Mouse (Mus musculus) stomach, embryonic 14.5 days (tissue): Measurements from ENCODE around the gene Cry1. TPM values are rescaled to one million over a fixed set of nuclear protein-coding genes. Genes with fewer than 3 reads are reported as not detected.

Experiments
- ATAC-seq: fragments of 200-750 bp; cut with Nextera tagmentation; 2 replicates; pipeline ENCODE4 v1.8.0; 2017; ENCODE audit warnings: low read depth, moderate TSS enrichment; ENCODE audit not compliant: insufficient number of reproducible peaks, insufficient read depth, low FRiP score
- H3K27ac ChIP-seq: fragments of 300-500 bp; sonication (generic); 2 replicates; pipeline ENCODE4 v1.5.1; 2014; ENCODE audit warnings: mild to moderate bottlenecking, low read length, moderate library complexity, mixed read lengths
- H3K27me3 ChIP-seq: fragments of 300-500 bp; sonication (generic); 2 replicates; pipeline ENCODE4 v1.6.1; 2014; ENCODE audit warnings: low read length, control low read depth, mixed read lengths; ENCODE audit not compliant: control insufficient read depth, insufficient read depth
- H3K36me3 ChIP-seq: fragments of 300-500 bp; sonication (generic); 2 replicates; pipeline ENCODE4 v1.6.1; 2014; ENCODE audit warnings: mild to moderate bottlenecking, control low read depth, low read length, moderate library complexity, mixed read lengths; ENCODE audit not compliant: control insufficient read depth, insufficient read depth
- H3K4me1 ChIP-seq: fragments of 300-500 bp; sonication (generic); 2 replicates; pipeline ENCODE4 v1.6.1; 2014; ENCODE audit warnings: low read length, control low read depth, mixed read lengths; ENCODE audit not compliant: control insufficient read depth, insufficient read depth
- H3K4me2 ChIP-seq: fragments of 300-500 bp; sonication (generic); replicated peaks from 2 replicates; pipeline ENCODE4 v1.6.1; 2014; ENCODE audit warnings: low read depth, low read length, control low read depth
- H3K4me3 ChIP-seq: fragments of 300-500 bp; sonication (generic); 2 replicates; pipeline ENCODE4 v1.5.1; 2014; ENCODE audit warnings: low read depth, low read length, control low read depth
- H3K9ac ChIP-seq: fragments of 300-500 bp; sonication (generic); replicated peaks from 2 replicates; pipeline ENCODE4 v1.6.1; 2014; ENCODE audit warnings: low read depth, mild to moderate bottlenecking, control low read depth, low read length, moderate library complexity, mixed read lengths
- H3K9me3 ChIP-seq: fragments of 300-500 bp; sonication (generic); 2 replicates; pipeline ENCODE4 v1.6.1; 2016; ENCODE audit warnings: low read depth, low read length, control low read depth; ENCODE audit not compliant: control insufficient read depth
- WGBS: fragments of 180-500 bp; shearing (Covaris S2); extraction: QIAGEN DNeasy Blood & Tissue Kit; methylation state at CpG from one replicate; pipeline ENCODE4 v1.1.7; 2014; 5-methylcytosine and 5-hydroxymethylcytosine counted together
- polyA plus RNA-seq: library from polyadenylated mRNA; unstranded; fragments of >200 nt; fragmentation: Nextera tagmentation; extraction: Ambion mirVana; gene quantifications from 2 replicates; pipeline ENCODE4 v1.2.1, GENCODE M21; 2014

Cry1 gene
- polyA plus RNA-seq, 1 experiment from 2014 or later, result 23.3 TPM

GRCm38 (mm10) chr10:85204255-85204855, 19.5 kb upstream of the Cry1 start:
- H3K27ac ChIP-seq, result no peak overlapping the region
- 0 out of 2 replicates have a peak, but pooled peaks cover 2% of the 10 kb centered on the region for H3K9me3 ChIP-seq
- H3K4me1 ChIP-seq, result no peaks in the 10 kb centered on the region
- H3K4me2 ChIP-seq, result no peak overlapping the region
- WGBS, result 37% methylated on average over 7 of the region's 7 CpGs
- ATAC-seq, result no peak
- H3K27me3 ChIP-seq, result no peaks in the 10 kb centered on the region
- no peak overlapping the region for H3K9ac ChIP-seq
- H3K36me3 ChIP-seq, result no peaks in the 10 kb centered on the region
- H3K4me3 ChIP-seq, result no peak overlapping the region

GRCm38 (mm10) chr10:85194528-85194927, 9.7 kb upstream of the Cry1 start:
- WGBS, result 81% methylated on average over 5 of the region's 5 CpGs
- H3K36me3 ChIP-seq, result no peaks in the 10 kb centered on the region
- H3K9ac ChIP-seq, result no peak overlapping the region
- no peak overlapping the region for H3K4me3 ChIP-seq
- ATAC-seq, result no peak
- no peak overlapping the region for H3K27ac ChIP-seq
- H3K4me2 ChIP-seq, result no peak overlapping the region
- H3K27me3 ChIP-seq, result no peaks in the 10 kb centered on the region
- H3K4me1 ChIP-seq, result no peaks in the 10 kb centered on the region
- no peaks in the 10 kb centered on the region for H3K9me3 ChIP-seq

- H3K4me2 ChIP-seq, result no peak overlapping the region
- no peaks in the 10 kb centered on the region for H3K36me3 ChIP-seq
- no peaks in the 10 kb centered on the region for H3K27me3 ChIP-seq
- 71% methylated on average over 3 of the region's 3 CpGs for WGBS
- ATAC-seq, result no peak
- H3K9ac ChIP-seq, result no peak overlapping the region
- H3K4me3 ChIP-seq, result no peak overlapping the region
- H3K27ac ChIP-seq, result no peak overlapping the region
- no peaks in the 10 kb centered on the region for H3K4me1 ChIP-seq
- H3K9me3 ChIP-seq, result no peaks in the 10 kb centered on the region
Measured at GRCm38 (mm10) chr10:85193321-85193720, 8.5 kb upstream of the Cry1 start.

GRCm38 (mm10) chr10:85190652-85191051, 5.8 kb upstream of the Cry1 start:
- Histone ChIP-seq H3K4me3 (no peak overlapping the region), H3K4me1 (no peaks in the 10 kb centered on the region), H3K9ac (no peak overlapping the region), H3K27ac (no peak overlapping the region), H3K36me3 (no peaks in the 10 kb centered on the region), H3K4me2 (no peak overlapping the region), H3K9me3 (no peaks in the 10 kb centered on the region), H3K27me3 (no peaks in the 10 kb centered on the region)
- ATAC-seq, result no peak

- H3K27me3 ChIP-seq, result no peaks in the 10 kb centered on the region
- no peaks in the 10 kb centered on the region for H3K9me3 ChIP-seq
- no peak overlapping the region for H3K27ac ChIP-seq
- H3K9ac ChIP-seq, result no peak overlapping the region
- ATAC-seq, result no peak
- H3K4me3 ChIP-seq, result no peak overlapping the region
- H3K36me3 ChIP-seq, result no peaks in the 10 kb centered on the region
- H3K4me2 ChIP-seq, result no peak overlapping the region
- 84% methylated on average over 5 of the region's 5 CpGs for WGBS
- H3K4me1 ChIP-seq, result no peaks in the 10 kb centered on the region
Measured at GRCm38 (mm10) chr10:85189966-85190365, 5.1 kb upstream of the Cry1 start.

GRCm38 (mm10) chr10:85186499-85186794, 1.6 kb upstream of the Cry1 start:
- Histone ChIP-seq H3K4me3 (no peak overlapping the region), H3K9me3 (no peaks in the 10 kb centered on the region), H3K9ac (no peak overlapping the region), H3K27ac (no peak overlapping the region), H3K4me1 (peaks cover 7% of the 10 kb centered on the region; the same call in 1 of the 2 replicates), H3K4me2 (no peak overlapping the region), H3K36me3 (no peaks in the 10 kb centered on the region), H3K27me3 (no peaks in the 10 kb centered on the region)
- 85% methylated on average over 2 of the region's 2 CpGs for WGBS
- ATAC-seq, result no peak

GRCm38 (mm10) chr10:85185639-85186498, 1.0 kb upstream of the Cry1 start:
- Histone ChIP-seq H3K27me3 (no peaks in the 10 kb centered on the region), H3K9me3 (no peaks in the 10 kb centered on the region), H3K9ac (peak overlapping the region; percentile 67), H3K4me1 (peaks cover 7% of the 10 kb centered on the region; the same call in 1 of the 2 replicates), H3K4me3 (peak overlapping the region; percentile 84), H3K36me3 (no peaks in the 10 kb centered on the region), H3K27ac (0 out of 2 replicates have a peak overlapping the region, but pooled peaks have one; percentile 77), H3K4me2 (peak overlapping the region; percentile 97)
- 29% methylated on average over 14 of the region's 14 CpGs for WGBS
- ATAC-seq, result no peak

- Histone ChIP-seq H3K4me1 (peaks cover 7% of the 10 kb centered on the region; the same call in 1 of the 2 replicates), H3K36me3 (no peaks in the 10 kb centered on the region), H3K27me3 (no peaks in the 10 kb centered on the region), H3K9ac (peak overlapping the region; percentile 67), H3K4me3 (peak overlapping the region; percentile 84), H3K27ac (no peak overlapping the region), H3K4me2 (peak overlapping the region; percentile 97), H3K9me3 (no peaks in the 10 kb centered on the region)
- peak; percentile 5; the same call in 1 of the 2 replicates for ATAC-seq
- WGBS, result under 1% methylated on average over 86 of the region's 95 CpGs
Measured at GRCm38 (mm10) chr10:85184201-85184963, 482 bp downstream of the Cry1 start.
